Mouse (Mus musculus) liver, embryonic 14.5 days (tissue): Measurements from ENCODE around the gene Hao2. TPM values are rescaled to one million over a fixed set of nuclear protein-coding genes. Genes with fewer than 3 reads are reported as not detected.

Experiments used
- ATAC-seq: fragments of 200-750 bp; cut with Nextera tagmentation; 2 replicates; pipeline ENCODE4 v1.8.0; 2017; ENCODE audit warnings: moderate number of reproducible peaks, mild to moderate bottlenecking, moderate library complexity; ENCODE audit not compliant: insufficient read depth
- DNase-seq, 3 experiments: peaks; one replicate each; pipeline ENCODE4 v3.0.0-alpha.2; 2012 to 2013; ENCODE audit warnings: low read depth in 3 of 3, low spot score in 3 of 3
- H3K27ac ChIP-seq: fragments of 300-500 bp; sonication (generic); 2 replicates; pipeline ENCODE4 v1.5.1; 2014; ENCODE audit warnings: moderate library complexity, mild to moderate bottlenecking, control low read depth, inconsistent platforms
- H3K27me3 ChIP-seq: fragments of 300-500 bp; sonication (generic); 2 replicates; pipeline ENCODE4 v1.6.1; 2014; ENCODE audit warnings: mild to moderate bottlenecking, low read length, moderate library complexity; ENCODE audit not compliant: control insufficient read depth, insufficient read depth
- H3K36me3 ChIP-seq: fragments of 300-500 bp; sonication (generic); replicated peaks from 2 replicates; pipeline ENCODE4 v1.6.1; 2014; ENCODE audit warnings: low read depth; ENCODE audit not compliant: control insufficient read depth, insufficient read depth
- H3K4me1 ChIP-seq, 2 experiments: fragments of 200-500 bp in 1 of 2; fragments of 300-500 bp in 1 of 2; sonication (generic) in 1 of 2; replicated peaks; 2 replicates each; pipeline ENCODE4 v1.6.1; 2012 to 2014; ENCODE audit warnings: antibody characterized with exemption in 1 of 2, inconsistent platforms in 1 of 2, low read length in 1 of 2; ENCODE audit not compliant: control insufficient read depth in 2 of 2, insufficient read depth in 2 of 2
- H3K4me2 ChIP-seq: fragments of 300-500 bp; sonication (generic); 2 replicates; pipeline ENCODE4 v1.6.1; 2014; ENCODE audit warnings: low read depth, mild to moderate bottlenecking, control low read depth, moderate library complexity
- H3K4me3 ChIP-seq, 2 experiments: fragments of 200-500 bp in 1 of 2; fragments of 300-500 bp in 1 of 2; sonication (generic) in 1 of 2; 2 replicates each; pipeline ENCODE4 v1.5.1; 2012 to 2014; ENCODE audit warnings: low read depth in 2 of 2, low read length in 2 of 2, mild to moderate bottlenecking in 2 of 2, control low read depth in 1 of 2, inconsistent platforms in 1 of 2, moderate library complexity in 1 of 2; ENCODE audit not compliant: insufficient read depth in 1 of 2
- H3K9ac ChIP-seq: fragments of 300-500 bp; sonication (generic); replicated peaks from 2 replicates; pipeline ENCODE4 v1.6.1; 2014; ENCODE audit warnings: mild to moderate bottlenecking, control low read depth, moderate library complexity
- H3K9me3 ChIP-seq: fragments of 300-500 bp; sonication (generic); 2 replicates; pipeline ENCODE4 v1.6.1; 2016; ENCODE audit warnings: low read length, mixed read lengths; ENCODE audit not compliant: control insufficient read depth
- CTCF ChIP-seq: IDR thresholded peaks from 2 replicates; pipeline ENCODE4 v1.5.1; 2016; ENCODE audit warnings: antibody characterized with exemption, low read depth, control low read depth
- EP300 ChIP-seq: IDR thresholded peaks from 2 replicates; pipeline ENCODE4 v1.6.1; 2016; ENCODE audit warnings: antibody characterized with exemption, low read depth
- WGBS: fragments of 180-500 bp; shearing (Covaris S2); extraction: QIAGEN DNeasy Blood & Tissue Kit; methylation state at CpG from one replicate; pipeline ENCODE4 v1.1.7; 2014; ENCODE audit not compliant: insufficient replicate concordance; 5-methylcytosine and 5-hydroxymethylcytosine counted together
- polyA plus RNA-seq, 2 experiments: library from polyadenylated mRNA; depleted of rRNA in 1 of 2; stranded (reverse) in 1 of 2; unstranded in 1 of 2; fragments of >200 nt; fragmentation: Nextera tagmentation in 1 of 2; extraction: Ambion mirVana in 1 of 2; gene quantifications; 2 replicates each; pipeline versions ENCODE4 v1.2.1 to v1.2.3; 2012 to 2014

Hao2 gene
- polyA plus RNA-seq, 2 experiments: 2.5 to 7.2 TPM

- Histone ChIP-seq H3K27me3 (no peaks in the 10 kb centered on the region), H3K9ac (no peak overlapping the region), H3K27ac (no peak overlapping the region), H3K9me3 (no peaks in the 10 kb centered on the region), H3K4me3 (no peak overlapping the region), H3K4me2 (peak overlapping the region; percentile 28), H3K4me1 (no peaks in the 10 kb centered on the region), H3K36me3 (no peaks in the 10 kb centered on the region)
- 31% methylated on average over 10 of the region's 10 CpGs for WGBS
- ATAC-seq: no peak
- TF ChIP-seq EP300 (no peak), CTCF (peak; percentile 52)
- peak in 1 of 3 experiments; percentile 11 for DNase-seq
Measured at GRCm38 (mm10) chr3:98895071-98895601, 2.1 kb upstream of the Hao2 start.

- H3K4me3 ChIP-seq: no peak overlapping the region
- ATAC-seq (no peak), DNase-seq (no peak)
- H3K4me2 ChIP-seq: no peak overlapping the region
- TF ChIP-seq CTCF (no peak), EP300 (no peak)
- H3K4me1 ChIP-seq: no peaks in the 10 kb centered on the region
- no peak overlapping the region for H3K9ac ChIP-seq
- 57% methylated on average over 4 of the region's 4 CpGs for WGBS
- H3K9me3 ChIP-seq: no peaks in the 10 kb centered on the region
- no peak overlapping the region for H3K27ac ChIP-seq
- no peaks in the 10 kb centered on the region for H3K27me3 ChIP-seq
- H3K36me3 ChIP-seq: no peaks in the 10 kb centered on the region
Measured at GRCm38 (mm10) chr3:98890430-98890829, 2.6 kb downstream of the Hao2 start.

- no peak for DNase-seq
- Histone ChIP-seq H3K4me1 (no peaks in the 10 kb centered on the region), H3K4me3 (no peak overlapping the region), H3K36me3 (no peaks in the 10 kb centered on the region), H3K27me3 (no peaks in the 10 kb centered on the region), H3K9me3 (no peaks in the 10 kb centered on the region), H3K27ac (no peak overlapping the region), H3K9ac (no peak overlapping the region), H3K4me2 (no peak overlapping the region)
- 39% methylated on average over 2 of the region's 2 CpGs for WGBS
- TF ChIP-seq EP300 (no peak), CTCF (no peak)
- no peak for ATAC-seq
Measured at GRCm38 (mm10) chr3:98888206-98888605, 4.8 kb downstream of the Hao2 start.

- Histone ChIP-seq H3K36me3 (no peaks in the 10 kb centered on the region), H3K9ac (no peak overlapping the region), H3K27ac (no peak overlapping the region), H3K4me3 (no peak overlapping the region), H3K4me1 (no peaks in the 10 kb centered on the region), H3K27me3 (no peaks in the 10 kb centered on the region), H3K4me2 (no peak overlapping the region), H3K9me3 (no peaks in the 10 kb centered on the region)
- DNase-seq: no peak
- no peak for TF ChIP-seq EP300
- TF ChIP-seq CTCF: no peak
- no peak for ATAC-seq
- 60% methylated on average over 2 of the region's 2 CpGs for WGBS
Measured at GRCm38 (mm10) chr3:98880831-98881230, 12.2 kb downstream of the Hao2 start.

GRCm38 (mm10) chr3:98880216-98880615, 12.8 kb downstream of the Hao2 start:
- Histone ChIP-seq H3K9me3 (no peaks in the 10 kb centered on the region), H3K27me3 (no peaks in the 10 kb centered on the region), H3K4me2 (no peak overlapping the region), H3K4me1 (no peaks in the 10 kb centered on the region), H3K27ac (no peak overlapping the region), H3K36me3 (no peaks in the 10 kb centered on the region), H3K9ac (no peak overlapping the region), H3K4me3 (no peak overlapping the region)
- no peak for DNase-seq
- no peak for TF ChIP-seq CTCF
- TF ChIP-seq EP300: no peak
- 49% methylated on average over 6 of the region's 6 CpGs for WGBS
- ATAC-seq: no peak
